Mouse (Mus musculus) E14TG2a.4 (cell line): ENCODE measurements at regions not wholly inside any gene's neighbourhood (a gene's known extent, or its start where the extent isn't known, plus 50 kb on each side); places are given as distances from the start of the nearest gene placed in this dataset.

ENCODE experiments used
- H3K27me3 ChIP-seq: 2 replicates; pipeline ENCODE4 v1.6.1; 2014; ENCODE audit warnings: low read length, control low read depth; ENCODE audit not compliant: insufficient read depth
- H3K36me3 ChIP-seq: 2 replicates; pipeline ENCODE4 v1.6.1; 2014; ENCODE audit warnings: low read length, control low read depth; ENCODE audit not compliant: insufficient read depth
- H3K4me1 ChIP-seq: replicated peaks from 2 replicates; pipeline ENCODE4 v1.6.1; 2014; ENCODE audit warnings: low read depth, low read length, control low read depth
- H3K4me3 ChIP-seq: replicated peaks from 2 replicates; pipeline ENCODE4 v1.5.1; 2014; ENCODE audit warnings: mild to moderate bottlenecking, low read length
- H3K9me3 ChIP-seq: 2 replicates; pipeline ENCODE4 v1.6.1; 2014; ENCODE audit warnings: low read length, control low read depth
- CTCF ChIP-seq: conservative IDR thresholded peaks from 2 replicates; pipeline ENCODE4 v1.5.1; 2014; ENCODE audit warnings: low read length
- NANOG ChIP-seq: IDR thresholded peaks from 2 replicates; pipeline ENCODE4 v1.6.1; 2014; ENCODE audit warnings: borderline replicate concordance, low read length, mixed read lengths
- POU5F1 ChIP-seq: IDR thresholded peaks from 2 replicates; pipeline ENCODE4 v1.6.1; 2014; ENCODE audit warnings: low read length, borderline replicate concordance

GRCm38 (mm10) chr12:106840150-106840651, 648.2 kb upstream of the 3110018I06Rik start:
- 0 out of 2 replicates have a peak, but pooled peaks cover 7% of the 10 kb centered on the region for H3K9me3 ChIP-seq
- H3K36me3 ChIP-seq, result no peaks in the 10 kb centered on the region
- H3K4me1 ChIP-seq, result peaks cover 7% of the 10 kb centered on the region
- no peak for TF ChIP-seq POU5F1
- no peak for TF ChIP-seq CTCF
- peaks cover 15% of the 10 kb centered on the region for H3K27me3 ChIP-seq
- no peak overlapping the region for H3K4me3 ChIP-seq

- H3K36me3 ChIP-seq, result no peaks in the 10 kb centered on the region
- H3K4me1 ChIP-seq, result peaks cover 7% of the 10 kb centered on the region
- peaks cover 15% of the 10 kb centered on the region for H3K27me3 ChIP-seq
- TF ChIP-seq CTCF (no peak), POU5F1 (no peak), NANOG (no peak)
- H3K4me3 ChIP-seq, result 0 out of 2 replicates have a peak overlapping the region, but pooled peaks have one; percentile 17
- 0 out of 2 replicates have a peak, but pooled peaks cover 7% of the 10 kb centered on the region for H3K9me3 ChIP-seq
These were observed 646.4 kb upstream of the 3110018I06Rik start for GRCm38 (mm10) chr12:106841996-106842395.

GRCm38 (mm10) chr12:106842396-106842795, 646.0 kb upstream of the 3110018I06Rik start:
- H3K4me1 ChIP-seq, result peaks cover 7% of the 10 kb centered on the region
- no peak for TF ChIP-seq POU5F1
- no peak for TF ChIP-seq CTCF
- no peak for TF ChIP-seq NANOG
- peaks cover 15% of the 10 kb centered on the region for H3K27me3 ChIP-seq

GRCm38 (mm10) chr12:106851666-106852065, 636.8 kb upstream of the 3110018I06Rik start:
- Histone ChIP-seq H3K9me3 (no peaks in the 10 kb centered on the region), H3K27me3 (no peaks in the 10 kb centered on the region), H3K36me3 (no peaks in the 10 kb centered on the region), H3K4me3 (no peak overlapping the region), H3K4me1 (no peaks in the 10 kb centered on the region)
- no peak for TF ChIP-seq NANOG
- TF ChIP-seq POU5F1, result no peak
- TF ChIP-seq CTCF, result peak; percentile 49

More at GRCm38 (mm10) chr12:106842396-106842795, 646.0 kb upstream of the 3110018I06Rik start:
- H3K4me3 ChIP-seq, result 0 out of 2 replicates have a peak overlapping the region, but pooled peaks have one; percentile 17
- no peaks in the 10 kb centered on the region for H3K36me3 ChIP-seq
- 0 out of 2 replicates have a peak, but pooled peaks cover 7% of the 10 kb centered on the region for H3K9me3 ChIP-seq

- H3K36me3 ChIP-seq, result no peaks in the 10 kb centered on the region
- H3K9me3 ChIP-seq, result no peaks in the 10 kb centered on the region
- no peak overlapping the region for H3K4me3 ChIP-seq
- TF ChIP-seq POU5F1 (no peak), NANOG (no peak), CTCF (no peak)
- H3K4me1 ChIP-seq, result no peaks in the 10 kb centered on the region
- no peaks in the 10 kb centered on the region for H3K27me3 ChIP-seq
These were observed 635.7 kb upstream of the 3110018I06Rik start for GRCm38 (mm10) chr12:106852736-106853135.

- H3K4me1 ChIP-seq, result no peaks in the 10 kb centered on the region
These were observed 634.7 kb upstream of the 3110018I06Rik start for GRCm38 (mm10) chr12:106853711-106854240.

GRCm38 (mm10) chr12:106855520-106855919, 632.9 kb upstream of the 3110018I06Rik start:
- Histone ChIP-seq H3K36me3 (no peaks in the 10 kb centered on the region), H3K4me3 (no peak overlapping the region), H3K27me3 (no peaks in the 10 kb centered on the region), H3K4me1 (no peaks in the 10 kb centered on the region), H3K9me3 (no peaks in the 10 kb centered on the region)
- no peak for TF ChIP-seq CTCF
- no peak for TF ChIP-seq POU5F1
- TF ChIP-seq NANOG, result no peak

More at GRCm38 (mm10) chr12:106853711-106854240, 634.7 kb upstream of the 3110018I06Rik start:
- Histone ChIP-seq H3K4me3 (no peak overlapping the region), H3K9me3 (no peaks in the 10 kb centered on the region), H3K36me3 (no peaks in the 10 kb centered on the region), H3K27me3 (no peaks in the 10 kb centered on the region)
- no peak for TF ChIP-seq CTCF
- TF ChIP-seq POU5F1, result no peak
- no peak for TF ChIP-seq NANOG

- Histone ChIP-seq H3K9me3 (no peaks in the 10 kb centered on the region), H3K27me3 (peaks cover 3% of the 10 kb centered on the region; the same call in 1 of the 2 replicates), H3K4me1 (no peaks in the 10 kb centered on the region), H3K4me3 (no peak overlapping the region), H3K36me3 (no peaks in the 10 kb centered on the region)
- TF ChIP-seq NANOG (no peak), CTCF (no peak), POU5F1 (no peak)
These were observed 626.8 kb upstream of the 3110018I06Rik start for GRCm38 (mm10) chr12:106861638-106862037.
